Mouse (Mus musculus): ENCODE measurements around the gene Snap29. TPM values are rescaled to one million over a fixed set of nuclear protein-coding genes. Genes with fewer than 3 reads are reported as not detected.

Gene Snap29
- polyA plus RNA-seq, 1 experiment = 9.3 TPM

DNA sequence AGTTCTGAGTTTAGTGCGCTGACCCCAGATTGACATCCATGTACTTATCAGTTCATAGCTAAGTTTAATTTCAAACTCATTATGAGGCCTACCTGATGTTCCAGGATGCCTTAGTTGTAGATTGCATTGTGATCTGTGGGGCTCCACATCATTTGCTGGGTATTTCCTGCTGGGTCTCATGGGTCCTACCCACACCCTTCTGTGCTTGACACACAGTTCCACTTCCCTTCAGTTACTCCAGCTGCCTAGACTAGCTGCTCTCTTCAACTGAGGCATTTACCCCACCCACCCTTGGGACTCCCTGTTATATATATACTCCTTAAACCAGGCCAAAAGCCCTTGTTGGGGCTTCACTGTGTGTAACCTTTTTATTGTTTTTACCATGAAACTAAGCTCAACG, 3.3 kb downstream of the Snap29 start:
- Histone ChIP-seq H3K4me1 (ENCODE audit: control insufficient read depth, insufficient read depth, low read length) (peaks cover 5% of the 10 kb centered on the region; the same call in 1 of the 2 replicates), H3K4me3 (ENCODE audit: insufficient read depth, low read length) (no peak overlapping the region), H3K27ac (ENCODE audit: insufficient read depth, low read length) (no peak overlapping the region)
- TF ChIP-seq POLR2A (IDR thresholded peaks at IDR 0.05; ENCODE audit: extremely low read depth, insufficient read depth, low read length) = no peak
- TF ChIP-seq CTCF (IDR thresholded peaks at IDR 0.05; ENCODE audit: extremely low read depth, insufficient read depth, low read length) = no peak

DNA sequence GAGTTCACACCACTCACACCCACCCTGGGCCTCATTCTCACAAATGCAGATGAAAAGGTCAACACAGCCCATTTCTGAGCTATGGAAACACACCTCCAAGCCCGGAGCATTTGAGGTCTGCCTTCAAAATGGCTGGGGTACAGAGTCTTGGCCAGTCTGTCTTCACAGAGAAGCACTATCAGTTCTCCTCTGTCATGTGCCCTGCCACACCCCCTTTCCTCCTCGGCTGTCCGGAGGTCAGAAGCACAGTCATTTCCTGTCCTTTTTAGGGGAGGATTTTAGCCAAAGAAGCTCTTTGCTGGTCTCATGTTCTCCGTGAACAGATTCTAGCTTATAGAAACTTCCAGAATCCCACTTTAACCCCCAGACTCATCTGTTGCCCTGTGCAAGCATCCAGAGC, 4.4 kb downstream of the Snap29 start:
- H3K4me3 ChIP-seq (ENCODE audit: insufficient read depth, low read length) = no peak overlapping the region
- no peak for TF ChIP-seq POLR2A (IDR thresholded peaks at IDR 0.05; ENCODE audit: extremely low read depth, insufficient read depth, low read length)
- TF ChIP-seq CTCF (IDR thresholded peaks at IDR 0.05; ENCODE audit: extremely low read depth, insufficient read depth, low read length) = no peak
- H3K27ac ChIP-seq (ENCODE audit: insufficient read depth, low read length) = no peak overlapping the region
- peaks cover 3% of the 10 kb centered on the region; the same call in 1 of the 2 replicates for H3K4me1 ChIP-seq (ENCODE audit: control insufficient read depth, insufficient read depth, low read length)

- Histone ChIP-seq H3K4me1 (ENCODE audit: control insufficient read depth, insufficient read depth, low read length) (no peaks in the 10 kb centered on the region), H3K27ac (ENCODE audit: insufficient read depth, low read length) (no peak overlapping the region), H3K4me3 (ENCODE audit: insufficient read depth, low read length) (no peak overlapping the region)
- TF ChIP-seq POLR2A (IDR thresholded peaks at IDR 0.05; ENCODE audit: extremely low read depth, insufficient read depth, low read length) (no peak), CTCF (IDR thresholded peaks at IDR 0.05; ENCODE audit: extremely low read depth, insufficient read depth, low read length) (no peak)
Measured at GRCm38 (mm10) chr16:17423021-17423420, 17.2 kb downstream of the Snap29 start.

DNA sequence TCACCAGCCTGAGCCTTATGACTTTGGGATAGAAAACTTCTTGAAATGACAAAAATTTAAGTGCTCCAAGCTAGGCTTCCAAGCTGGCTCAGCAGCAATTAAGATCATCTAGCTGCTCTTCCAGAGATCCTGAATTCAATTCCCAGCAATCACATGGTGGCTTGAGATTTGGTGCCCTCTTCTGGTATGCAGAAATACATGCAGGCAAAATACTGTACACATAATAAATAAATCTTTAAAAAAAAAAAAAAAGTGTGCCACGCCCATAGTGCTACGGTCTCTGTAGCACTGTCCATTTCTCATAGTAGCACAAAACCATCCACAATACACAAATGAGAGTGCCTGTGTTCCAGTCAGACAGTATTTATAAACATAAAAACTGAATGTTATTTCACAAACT, 26.8 kb downstream of the Snap29 start:
- Histone ChIP-seq H3K4me3 (ENCODE audit: insufficient read depth, low read length) (no peak overlapping the region), H3K27ac (ENCODE audit: insufficient read depth, low read length) (no peak overlapping the region), H3K4me1 (ENCODE audit: control insufficient read depth, insufficient read depth, low read length) (no peaks in the 10 kb centered on the region)
- TF ChIP-seq CTCF (IDR thresholded peaks at IDR 0.05; ENCODE audit: extremely low read depth, insufficient read depth, low read length) (0 out of 2 replicates have a peak, but pooled peaks have one; percentile 19), POLR2A (IDR thresholded peaks at IDR 0.05; ENCODE audit: extremely low read depth, insufficient read depth, low read length) (no peak)

DNA sequence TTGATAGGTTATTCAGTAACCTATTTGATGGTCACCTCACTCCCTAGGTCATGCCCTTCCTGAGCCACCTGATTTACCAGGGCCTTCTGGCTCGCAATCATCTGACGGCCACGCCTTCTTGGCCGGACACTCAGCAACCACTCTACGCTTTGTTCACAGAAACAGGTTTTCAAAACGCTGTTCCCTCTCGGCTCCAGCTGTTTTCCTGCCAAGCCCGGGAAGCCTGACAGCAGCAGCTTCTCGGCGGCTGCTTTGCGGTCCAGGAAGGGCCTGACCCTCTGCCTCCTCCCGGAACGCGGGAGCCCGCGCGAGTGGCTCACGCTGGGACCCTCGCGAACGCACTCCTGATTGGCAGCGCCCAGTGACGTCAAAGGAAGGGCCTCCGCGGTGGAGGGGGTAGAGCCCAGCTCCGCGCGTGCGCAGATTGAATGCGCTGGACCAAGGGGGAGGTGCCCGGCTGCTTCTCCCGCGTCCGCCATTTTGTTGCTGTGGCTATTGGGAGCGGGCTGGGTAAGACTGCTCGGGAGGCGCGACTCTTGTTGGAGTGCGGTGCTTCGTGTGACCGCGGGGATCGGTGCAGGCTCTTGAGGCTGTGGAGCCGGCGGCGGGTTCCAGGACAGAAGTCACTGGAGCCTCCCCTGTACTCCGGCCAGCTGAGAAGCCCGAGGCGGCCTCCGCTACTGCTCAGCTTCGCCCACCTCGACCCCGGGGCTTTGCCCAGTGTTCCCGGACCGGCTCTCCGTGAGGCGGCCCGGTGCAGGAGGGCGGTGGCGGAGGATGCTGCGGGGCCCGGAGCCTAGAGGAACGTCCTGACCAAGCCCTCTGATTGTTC, 46.0 kb downstream of the Snap29 start, which contains the start of gene Crkl:
TSS of gene Crkl (plus strand) at position 447 of the 832 bp plus-strand sequence.
- H3K4me3 ChIP-seq (ENCODE audit: insufficient read depth, low read length) = peak within 1 kb of the TSS; percentile 99
- TF ChIP-seq POLR2A (IDR thresholded peaks at IDR 0.05; ENCODE audit: extremely low read depth, insufficient read depth, low read length) (peak; percentile 85), CTCF (IDR thresholded peaks at IDR 0.05; ENCODE audit: extremely low read depth, insufficient read depth, low read length) (no peak)
- peaks cover 4% of the 10 kb centered on the region for H3K4me1 ChIP-seq (ENCODE audit: control insufficient read depth, insufficient read depth, low read length)
- H3K27ac ChIP-seq (ENCODE audit: insufficient read depth, low read length) = peak within 1 kb of the TSS; percentile 55

GRCm38 (mm10) chr16:17452373-17452715, 46.6 kb downstream of the Snap29 start:
- TF ChIP-seq CTCF (IDR thresholded peaks at IDR 0.05; ENCODE audit: extremely low read depth, insufficient read depth, low read length) = no peak
- peak overlapping the region; percentile 99 for H3K4me3 ChIP-seq (ENCODE audit: insufficient read depth, low read length)
- peak overlapping the region; percentile 55 for H3K27ac ChIP-seq (ENCODE audit: insufficient read depth, low read length)
- H3K4me1 ChIP-seq (ENCODE audit: control insufficient read depth, insufficient read depth, low read length) = peaks cover 4% of the 10 kb centered on the region

GRCm38 (mm10) chr16:17456901-17457300, 51.1 kb downstream of the Snap29 start:
- TF ChIP-seq CTCF (IDR thresholded peaks at IDR 0.05; ENCODE audit: extremely low read depth, insufficient read depth, low read length) (no peak), POLR2A (IDR thresholded peaks at IDR 0.05; ENCODE audit: extremely low read depth, insufficient read depth, low read length) (no peak)
- Histone ChIP-seq H3K4me1 (ENCODE audit: control insufficient read depth, insufficient read depth, low read length) (peaks cover 4% of the 10 kb centered on the region), H3K27ac (ENCODE audit: insufficient read depth, low read length) (no peak overlapping the region), H3K4me3 (ENCODE audit: insufficient read depth, low read length) (no peak overlapping the region)

DNA sequence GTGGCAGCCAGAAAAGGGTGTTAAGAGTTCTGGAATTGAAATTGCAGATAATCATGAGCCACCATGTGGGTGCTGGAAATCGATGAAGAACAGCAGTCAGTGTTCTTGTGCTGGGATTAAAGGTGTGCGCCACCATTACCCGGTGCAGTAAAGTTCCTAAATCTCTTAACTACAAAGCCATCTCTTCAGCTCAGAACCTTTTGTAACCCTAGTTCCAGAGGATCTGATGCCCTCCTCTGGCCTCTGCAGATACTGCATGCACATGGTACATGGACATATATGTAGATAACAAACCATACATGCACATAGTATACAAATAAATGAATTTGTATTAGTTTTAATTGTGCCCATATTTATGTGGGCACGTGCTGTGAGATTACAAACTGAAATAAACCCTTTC, 54.5 kb downstream of the Snap29 start:
- 0 out of 2 replicates have a peak, but pooled peaks have one; percentile 16 for TF ChIP-seq CTCF (IDR thresholded peaks at IDR 0.05; ENCODE audit: extremely low read depth, insufficient read depth, low read length)
- TF ChIP-seq POLR2A (IDR thresholded peaks at IDR 0.05; ENCODE audit: extremely low read depth, insufficient read depth, low read length) = no peak
- no peaks in the 10 kb centered on the region; the same call in 1 of the 2 replicates for H3K4me1 ChIP-seq (ENCODE audit: control insufficient read depth, insufficient read depth, low read length)
- H3K4me3 ChIP-seq (ENCODE audit: insufficient read depth, low read length) = no peak overlapping the region
- no peak overlapping the region for H3K27ac ChIP-seq (ENCODE audit: insufficient read depth, low read length)

DNA sequence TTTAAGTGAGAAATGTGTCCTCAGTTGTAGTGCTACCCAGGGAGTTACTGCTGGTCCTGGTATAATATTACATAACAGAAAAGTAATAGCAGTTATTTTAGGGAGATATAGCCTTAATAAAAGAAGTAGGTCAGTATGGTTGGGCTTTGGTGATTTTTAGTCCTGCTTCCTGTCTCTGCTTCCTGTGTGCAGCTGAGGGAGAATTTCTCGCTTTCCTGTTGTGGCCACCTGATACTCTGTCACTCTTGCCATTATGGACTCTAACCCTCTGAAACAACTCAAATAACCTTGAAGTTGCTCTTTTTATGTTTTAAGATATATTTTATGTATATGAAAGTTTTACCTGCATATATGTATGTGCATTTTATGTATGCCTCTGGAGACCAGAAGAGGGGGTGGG, 55.8 kb downstream of the Snap29 start:
- no peak overlapping the region for H3K27ac ChIP-seq (ENCODE audit: insufficient read depth, low read length)
- TF ChIP-seq CTCF (IDR thresholded peaks at IDR 0.05; ENCODE audit: extremely low read depth, insufficient read depth, low read length) = no peak
- TF ChIP-seq POLR2A (IDR thresholded peaks at IDR 0.05; ENCODE audit: extremely low read depth, insufficient read depth, low read length) = no peak
- no peaks in the 10 kb centered on the region; the same call in 1 of the 2 replicates for H3K4me1 ChIP-seq (ENCODE audit: control insufficient read depth, insufficient read depth, low read length)
- H3K4me3 ChIP-seq (ENCODE audit: insufficient read depth, low read length) = no peak overlapping the region

DNA sequence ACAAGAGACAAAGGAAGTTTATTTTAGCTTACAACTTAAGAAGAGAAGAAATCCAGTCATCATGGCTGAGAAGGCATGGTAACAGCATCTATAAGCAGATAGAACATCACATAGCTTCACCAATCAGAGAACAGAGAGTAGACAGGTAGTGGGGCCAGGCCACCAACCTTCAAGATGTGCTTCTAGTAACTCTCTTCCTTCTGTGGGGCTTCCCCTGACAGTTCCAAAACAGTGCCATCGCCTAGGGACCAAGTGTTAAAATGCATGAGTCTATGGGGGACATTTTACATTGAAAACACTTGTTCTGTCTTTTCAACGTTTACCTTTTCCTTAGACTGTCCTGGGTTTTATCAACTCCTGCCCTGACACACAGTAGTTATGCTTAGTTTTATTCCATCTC, 57.4 kb downstream of the Snap29 start:
- Histone ChIP-seq H3K27ac (ENCODE audit: insufficient read depth, low read length) (no peak overlapping the region), H3K4me1 (ENCODE audit: control insufficient read depth, insufficient read depth, low read length) (peaks cover 2% of the 10 kb centered on the region; the same call in 1 of the 2 replicates), H3K4me3 (ENCODE audit: insufficient read depth, low read length) (no peak overlapping the region)
- TF ChIP-seq CTCF (IDR thresholded peaks at IDR 0.05; ENCODE audit: extremely low read depth, insufficient read depth, low read length) (no peak), POLR2A (IDR thresholded peaks at IDR 0.05; ENCODE audit: extremely low read depth, insufficient read depth, low read length) (no peak)
